Mouse (Mus musculus) CH12.LX (cell line): Measurements from ENCODE around the gene Shank1.

Experiments
- CHD2 ChIP-seq: IDR thresholded peaks from 2 replicates; pipeline ENCODE4 v1.6.1; 2011; ENCODE audit warnings: low read length, improper control_type of control experiment
- JUND ChIP-seq: conservative IDR thresholded peaks from 2 replicates; pipeline ENCODE4 v1.6.1; 2011; ENCODE audit warnings: low read depth, low read length, improper control_type of control experiment
- MAFK ChIP-seq: IDR thresholded peaks from 2 replicates; pipeline ENCODE4 v1.6.1; 2011; ENCODE audit warnings: low read length, improper control_type of control experiment; ENCODE audit not compliant: insufficient replicate concordance
- NELFE ChIP-seq: IDR thresholded peaks from 2 replicates; pipeline ENCODE4 v1.6.1; 2011; ENCODE audit warnings: low read depth, low read length, improper control_type of control experiment
- NRF1 ChIP-seq: IDR thresholded peaks from 2 replicates; pipeline ENCODE4 v1.6.1; 2014; ENCODE audit warnings: low read depth, mild to moderate bottlenecking, inconsistent platforms, low read length, improper control_type of control experiment, moderate library complexity
- SMC3 ChIP-seq: IDR thresholded peaks from 2 replicates; pipeline ENCODE4 v1.6.1; 2011; ENCODE audit warnings: low read depth, low read length, improper control_type of control experiment

DNA sequence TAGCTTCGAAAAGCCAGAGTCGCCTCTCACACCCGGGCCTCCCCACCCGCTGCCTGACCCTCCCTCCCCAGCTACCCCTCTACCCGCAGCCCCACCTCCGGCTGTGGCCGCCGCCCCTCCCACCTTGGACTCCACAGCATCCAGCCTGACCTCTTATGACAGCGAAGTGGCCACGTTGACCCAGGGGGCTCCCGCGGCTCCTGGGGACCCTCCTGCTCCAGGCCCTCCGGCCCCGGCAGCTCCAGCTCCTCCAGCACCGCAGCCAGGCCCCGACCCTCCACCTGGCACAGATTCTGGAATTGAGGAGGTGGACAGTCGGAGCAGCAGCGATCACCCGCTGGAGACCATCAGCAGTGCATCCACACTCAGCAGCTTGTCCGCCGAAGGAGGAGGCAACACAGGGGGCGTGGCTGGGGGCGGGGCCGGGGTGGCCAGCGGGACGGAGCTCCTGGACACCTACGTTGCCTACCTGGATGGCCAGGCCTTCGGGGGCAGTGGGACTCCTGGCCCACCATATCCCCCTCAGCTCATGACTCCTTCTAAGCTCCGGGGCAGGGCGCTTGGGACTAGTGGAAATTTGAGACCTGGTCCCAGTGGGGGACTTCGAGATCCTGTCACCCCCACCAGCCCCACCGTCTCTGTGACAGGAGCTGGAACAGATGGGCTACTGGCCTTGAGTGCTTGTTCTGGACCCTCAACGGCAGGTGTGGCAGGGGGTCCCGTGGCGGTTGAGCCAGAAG lies 43.7 kb downstream of the Shank1 start:
- TF ChIP-seq NELFE (no peak), SMC3 (no peak), JUND (no peak), CHD2 (no peak), MAFK (no peak), NRF1 (no peak)
